Mouse (Mus musculus) E14TG2a.4 (cell line): ENCODE results near the gene Trappc3.

Experiments used
- H3K27me3 ChIP-seq: 2 replicates; pipeline ENCODE4 v1.6.1; 2014; ENCODE audit warnings: low read length, control low read depth; ENCODE audit not compliant: insufficient read depth
- H3K36me3 ChIP-seq: 2 replicates; pipeline ENCODE4 v1.6.1; 2014; ENCODE audit warnings: low read length, control low read depth; ENCODE audit not compliant: insufficient read depth
- H3K4me1 ChIP-seq: replicated peaks from 2 replicates; pipeline ENCODE4 v1.6.1; 2014; ENCODE audit warnings: low read depth, low read length, control low read depth
- H3K4me3 ChIP-seq: replicated peaks from 2 replicates; pipeline ENCODE4 v1.5.1; 2014; ENCODE audit warnings: mild to moderate bottlenecking, low read length
- H3K9me3 ChIP-seq: 2 replicates; pipeline ENCODE4 v1.6.1; 2014; ENCODE audit warnings: low read length, control low read depth
- CTCF ChIP-seq: conservative IDR thresholded peaks from 2 replicates; pipeline ENCODE4 v1.5.1; 2014; ENCODE audit warnings: low read length
- NANOG ChIP-seq: IDR thresholded peaks from 2 replicates; pipeline ENCODE4 v1.6.1; 2014; ENCODE audit warnings: borderline replicate concordance, low read length, mixed read lengths
- POU5F1 ChIP-seq: IDR thresholded peaks from 2 replicates; pipeline ENCODE4 v1.6.1; 2014; ENCODE audit warnings: low read length, borderline replicate concordance

The Trappc3 gene

DNA sequence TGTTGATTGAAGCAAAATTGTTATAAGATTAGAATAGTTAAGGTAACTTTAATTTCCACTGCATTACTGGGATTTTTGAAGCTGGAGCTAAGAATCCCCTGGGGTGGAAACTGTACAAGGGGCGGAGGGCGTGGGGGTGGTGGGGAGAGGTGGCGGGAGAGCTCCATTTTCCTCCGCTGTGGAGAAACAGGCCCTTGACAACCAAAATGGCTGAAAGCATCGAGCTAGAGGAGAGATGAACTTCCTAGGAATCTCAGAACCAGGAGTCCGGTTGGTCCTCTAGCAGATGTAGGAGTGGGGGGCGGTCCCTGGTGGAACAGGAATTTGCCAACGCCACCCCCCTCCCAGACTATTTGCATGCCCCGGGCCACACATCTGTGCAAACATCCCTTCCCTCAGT lies 19.6 kb downstream of the Trappc3 start:
- no peak for TF ChIP-seq CTCF
- peak overlapping the region; percentile 35 for H3K4me3 ChIP-seq
- no peaks in the 10 kb centered on the region for H3K36me3 ChIP-seq
- no peaks in the 10 kb centered on the region for H3K9me3 ChIP-seq
- peaks cover 65% of the 10 kb centered on the region for H3K4me1 ChIP-seq
- H3K27me3 ChIP-seq = peaks cover 67% of the 10 kb centered on the region

DNA sequence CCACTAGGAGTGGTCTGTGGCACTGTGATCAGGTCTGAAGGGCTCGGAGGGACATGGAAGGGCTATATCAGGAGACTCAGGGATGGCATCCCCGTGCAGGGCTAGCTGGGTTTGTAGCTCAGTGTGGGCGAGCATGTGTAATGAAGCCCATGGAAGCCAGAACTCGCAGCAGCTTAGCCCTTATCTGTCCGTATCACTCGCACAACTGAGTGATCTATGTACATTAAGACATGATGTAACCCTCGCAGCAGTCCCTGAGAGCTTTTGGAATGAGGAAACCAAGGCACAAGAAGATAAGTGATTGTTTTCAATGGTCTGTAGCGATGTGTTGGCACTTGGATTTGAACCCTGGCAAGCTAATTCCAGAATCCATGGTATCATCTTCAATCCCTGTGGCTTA lies 21.5 kb downstream of the Trappc3 start:
- no peaks in the 10 kb centered on the region for H3K36me3 ChIP-seq
- no peak for TF ChIP-seq NANOG
- no peak for TF ChIP-seq CTCF
- TF ChIP-seq POU5F1 = no peak
- H3K4me3 ChIP-seq = no peak overlapping the region
- H3K9me3 ChIP-seq = no peaks in the 10 kb centered on the region
- H3K27me3 ChIP-seq = peaks cover 83% of the 10 kb centered on the region
- peaks cover 67% of the 10 kb centered on the region for H3K4me1 ChIP-seq

DNA sequence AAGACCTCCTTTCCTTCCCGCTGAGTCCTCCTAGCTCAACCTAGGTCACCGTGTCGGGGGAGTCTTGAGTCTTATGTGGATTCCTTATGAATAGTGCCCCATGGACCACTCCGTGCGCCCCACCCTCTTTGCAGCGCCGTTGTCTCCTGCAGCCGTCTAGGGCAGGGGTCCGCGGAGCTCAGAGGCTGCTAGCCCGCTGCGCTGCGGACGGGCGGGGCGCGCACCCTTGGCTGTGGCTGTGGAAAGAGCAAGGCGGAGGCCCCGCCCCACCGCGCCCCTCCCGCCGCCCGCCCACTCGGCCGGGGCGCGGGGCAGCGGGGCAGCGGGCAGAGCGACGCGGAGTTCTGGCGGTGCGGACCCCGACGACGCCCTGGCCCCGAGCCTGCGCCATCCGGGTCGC lies 24.4 kb downstream of the Trappc3 start, which contains the start of gene Col8a2:
Gene Col8a2, plus strand, starts transcription at position 302 of the 400 bp plus-strand sequence.
- Histone ChIP-seq H3K9me3 (no peaks in the 10 kb centered on the region), H3K4me3 (peak within 1 kb of the TSS; percentile 73), H3K4me1 (peaks cover 58% of the 10 kb centered on the region), H3K27me3 (peaks cover 87% of the 10 kb centered on the region), H3K36me3 (no peaks in the 10 kb centered on the region)
- TF ChIP-seq POU5F1 = no peak
- no peak for TF ChIP-seq NANOG
- TF ChIP-seq CTCF = no peak

DNA sequence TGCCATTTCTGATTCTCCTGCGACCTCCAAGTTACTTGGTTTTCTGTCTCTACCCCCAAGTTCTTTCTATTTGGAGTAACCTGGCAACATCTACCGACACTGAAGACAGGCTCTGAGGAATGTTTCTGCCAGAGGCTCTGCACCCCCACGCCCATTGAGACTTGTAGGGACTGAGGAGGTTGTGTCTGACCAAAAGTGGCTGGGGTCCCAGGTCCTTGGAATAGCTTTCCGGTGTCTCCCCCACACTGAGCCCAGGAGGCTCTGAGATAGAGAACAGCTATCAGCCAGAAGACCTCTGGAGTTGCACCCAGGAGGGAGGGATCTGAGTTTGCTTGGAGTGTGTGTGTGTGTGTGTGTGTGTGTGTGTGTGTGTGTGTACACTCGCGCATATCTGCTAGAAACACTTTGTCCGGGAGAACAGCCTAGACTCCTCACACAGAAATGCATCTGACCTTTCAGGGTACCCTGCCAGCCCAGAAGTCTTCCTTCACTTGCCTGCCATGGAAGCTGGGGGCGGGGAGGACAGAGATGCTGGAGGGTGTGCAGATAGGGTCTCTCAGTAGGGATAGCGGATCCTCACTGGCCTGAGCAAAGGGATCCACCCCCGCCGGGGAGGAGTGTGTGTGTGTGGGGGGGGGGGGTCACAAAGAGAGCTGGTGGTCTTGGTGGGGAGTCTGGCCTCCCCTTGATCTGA lies 25.3 kb downstream of the Trappc3 start:
- no peaks in the 10 kb centered on the region for H3K36me3 ChIP-seq
- H3K27me3 ChIP-seq = peaks cover 87% of the 10 kb centered on the region
- TF ChIP-seq CTCF = no peak
- no peak for TF ChIP-seq POU5F1
- TF ChIP-seq NANOG = no peak
- peak overlapping the region; percentile 73; the same call in 1 of the 2 replicates for H3K4me3 ChIP-seq
- peaks cover 50% of the 10 kb centered on the region for H3K4me1 ChIP-seq
- no peaks in the 10 kb centered on the region for H3K9me3 ChIP-seq

DNA sequence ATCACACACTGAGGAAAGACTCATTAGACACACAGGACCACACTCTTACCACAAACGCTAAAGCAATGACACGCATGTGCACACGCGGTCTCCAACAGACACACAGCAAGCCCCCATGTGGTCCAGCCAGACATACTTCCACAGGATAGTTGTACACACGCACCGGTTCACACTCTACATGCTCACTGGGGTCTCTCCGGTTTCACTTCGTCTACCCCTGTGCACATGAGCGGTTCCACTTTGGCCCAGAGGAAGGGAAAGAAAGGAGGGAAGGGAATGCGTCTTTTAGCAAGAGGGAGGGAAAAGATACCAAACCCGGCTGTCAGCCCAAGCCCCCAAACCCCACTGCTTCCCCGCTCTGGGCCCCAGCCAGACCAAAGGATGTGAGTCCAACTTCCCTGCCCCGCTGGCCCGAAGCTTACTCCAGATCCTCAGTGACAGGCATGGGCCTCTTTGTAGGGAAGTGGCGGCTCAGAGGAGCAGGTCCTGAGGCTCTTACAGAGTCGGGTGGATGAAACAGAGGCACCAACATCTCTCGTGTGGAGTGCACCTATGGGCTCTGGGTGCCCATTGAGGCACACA lies 26.1 kb downstream of the Trappc3 start:
- peaks cover 47% of the 10 kb centered on the region for H3K4me1 ChIP-seq
- TF ChIP-seq CTCF = no peak
- TF ChIP-seq NANOG = no peak
- no peak for TF ChIP-seq POU5F1
- no peaks in the 10 kb centered on the region for H3K9me3 ChIP-seq
- peak overlapping the region; percentile 49 for H3K4me3 ChIP-seq
- H3K27me3 ChIP-seq = peaks cover 85% of the 10 kb centered on the region
- H3K36me3 ChIP-seq = no peaks in the 10 kb centered on the region

DNA sequence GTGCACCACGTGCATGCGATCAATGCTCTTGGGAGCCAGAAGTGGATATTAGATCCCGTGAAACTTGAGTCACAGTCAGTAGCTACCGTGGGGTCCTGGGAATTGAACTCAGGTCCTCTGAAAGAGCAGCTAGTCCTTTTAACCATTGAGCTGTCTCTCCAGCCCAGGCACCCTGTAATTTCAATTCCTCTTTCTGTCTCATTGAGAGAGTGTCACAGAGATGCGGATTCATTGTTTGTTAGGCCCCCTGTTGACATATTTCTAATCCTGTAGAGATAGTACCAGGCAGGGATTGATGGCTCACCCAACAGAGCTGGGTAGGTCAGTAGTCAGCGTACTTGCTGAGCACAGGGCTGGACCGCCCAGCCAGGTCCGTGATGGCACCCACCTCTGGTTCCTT lies 28.2 kb downstream of the Trappc3 start:
- Histone ChIP-seq H3K4me3 (no peak overlapping the region), H3K27me3 (peaks cover 80% of the 10 kb centered on the region)
- no peak for TF ChIP-seq CTCF
- TF ChIP-seq POU5F1 = no peak
- no peak for TF ChIP-seq NANOG

DNA sequence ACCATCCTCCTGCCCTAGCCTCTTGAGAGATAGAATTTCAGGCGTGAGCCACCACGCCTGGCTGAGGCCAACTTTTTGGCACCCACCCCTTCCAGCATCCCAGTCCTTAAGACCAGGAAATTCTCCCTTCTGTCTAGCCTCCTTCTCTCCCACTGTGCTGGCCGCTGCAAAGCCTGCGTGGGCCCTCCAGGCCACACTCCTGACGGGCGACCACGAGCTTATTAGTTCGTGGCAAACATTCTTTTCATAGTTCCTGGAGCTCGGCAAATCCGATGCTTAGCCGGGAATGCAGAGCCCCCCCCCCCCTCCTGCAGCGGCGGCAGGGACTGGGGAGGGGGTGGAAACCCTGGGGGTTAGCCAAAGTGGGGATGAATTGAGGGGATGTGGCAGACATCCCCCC lies 29.1 kb downstream of the Trappc3 start:
- Histone ChIP-seq H3K9me3 (no peaks in the 10 kb centered on the region), H3K4me3 (no peak overlapping the region), H3K27me3 (peaks cover 82% of the 10 kb centered on the region), H3K4me1 (peaks cover 45% of the 10 kb centered on the region), H3K36me3 (no peaks in the 10 kb centered on the region)
- no peak for TF ChIP-seq CTCF
- TF ChIP-seq POU5F1 = no peak
- no peak for TF ChIP-seq NANOG

More for the DNA sequence above, 28.2 kb downstream of the Trappc3 start:
- Histone ChIP-seq H3K36me3 (no peaks in the 10 kb centered on the region), H3K9me3 (no peaks in the 10 kb centered on the region), H3K4me1 (peaks cover 42% of the 10 kb centered on the region)

DNA sequence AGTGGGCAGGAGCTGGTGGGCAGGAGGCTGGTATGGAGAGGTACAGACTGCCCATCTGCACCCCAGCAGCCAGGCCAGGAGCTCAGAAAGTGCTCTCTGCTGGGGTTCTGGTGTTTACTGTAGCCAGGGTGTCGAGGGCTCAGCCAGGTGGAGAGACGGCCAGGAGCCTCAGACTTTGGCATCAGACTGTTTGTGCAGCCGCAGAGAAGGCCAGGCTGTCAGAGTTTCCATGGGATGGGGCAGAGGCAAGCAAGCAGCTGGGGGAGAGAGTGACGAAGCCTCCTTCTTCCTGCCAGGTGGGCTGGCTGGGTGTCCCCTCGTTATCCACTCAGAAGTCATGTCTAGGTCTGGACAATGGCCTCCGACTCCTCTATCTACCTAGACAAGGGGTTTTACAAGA lies 33.0 kb downstream of the Trappc3 start:
- TF ChIP-seq POU5F1 (no peak), CTCF (no peak), NANOG (no peak)
- no peaks in the 10 kb centered on the region for H3K36me3 ChIP-seq

More for the DNA sequence above, 33.0 kb downstream of the Trappc3 start:
- Histone ChIP-seq H3K4me1 (peaks cover 42% of the 10 kb centered on the region), H3K27me3 (peaks cover 81% of the 10 kb centered on the region), H3K9me3 (no peaks in the 10 kb centered on the region), H3K4me3 (no peak overlapping the region)
